Mouse (Mus musculus): Measurements from ENCODE around the gene Pitpna. TPM values are rescaled to one million over a fixed set of nuclear protein-coding genes. Genes with fewer than 3 reads are reported as not detected.
"Not testable (repeated sequence)": the region's sequence is repeated elsewhere in the genome, so short reads cannot be mapped to it uniquely, and the experiment has no call there.

The Pitpna gene
- total RNA-seq, 2 experiments from 2014 or later: 169 to 177 TPM

GRCm38 (mm10) chr11:75588285-75588941, 516 bp downstream of the Pitpna start:
- DNase-seq: peak; percentile 28 to 33

GRCm38 (mm10) chr11:75592612-75593011, 4.7 kb downstream of the Pitpna start:
- peak; percentile 64 to 72 for DNase-seq

DNA sequence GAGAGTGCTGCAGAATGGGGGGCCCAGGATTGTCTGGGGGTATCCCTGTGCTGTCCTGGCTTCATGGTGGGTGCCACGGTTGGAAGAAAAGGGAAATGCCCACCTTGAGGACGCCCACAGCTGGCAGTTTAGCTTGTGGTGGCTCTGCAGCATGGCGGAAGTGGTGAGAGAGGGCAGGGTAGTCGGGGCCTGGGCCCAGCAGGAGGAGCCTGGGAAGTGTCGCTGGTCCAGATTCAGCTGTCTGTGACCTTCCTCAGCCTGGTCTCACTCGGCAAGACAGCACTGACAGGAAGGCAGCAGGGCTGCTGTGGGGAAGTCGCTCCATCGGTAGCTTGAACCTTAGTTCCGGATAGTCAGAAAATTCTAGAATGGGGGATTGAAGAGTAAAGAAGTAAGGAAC, 6.5 kb downstream of the Pitpna start:
- DNase-seq: peak; percentile 22 to 39

DNA sequence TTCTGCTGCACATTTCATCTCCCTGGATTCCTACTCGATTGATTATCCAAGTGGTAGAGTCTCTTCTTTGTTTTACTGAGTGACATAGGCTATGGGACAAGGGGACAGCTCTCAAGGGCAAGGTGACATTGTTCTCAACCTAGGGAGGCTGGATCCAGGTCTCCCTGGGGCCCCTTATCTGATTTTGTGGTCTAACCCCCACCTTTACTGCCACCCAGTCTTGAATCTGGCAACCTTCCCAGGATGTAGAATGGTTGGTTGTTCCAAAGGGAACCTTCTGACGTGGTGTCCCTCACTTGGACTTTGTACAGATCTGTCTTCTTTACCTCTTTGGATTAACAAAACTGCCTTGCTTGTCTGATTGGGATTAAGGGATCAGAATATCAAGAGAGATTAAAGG, 7.5 kb downstream of the Pitpna start:
- no peak for DNase-seq

DNA sequence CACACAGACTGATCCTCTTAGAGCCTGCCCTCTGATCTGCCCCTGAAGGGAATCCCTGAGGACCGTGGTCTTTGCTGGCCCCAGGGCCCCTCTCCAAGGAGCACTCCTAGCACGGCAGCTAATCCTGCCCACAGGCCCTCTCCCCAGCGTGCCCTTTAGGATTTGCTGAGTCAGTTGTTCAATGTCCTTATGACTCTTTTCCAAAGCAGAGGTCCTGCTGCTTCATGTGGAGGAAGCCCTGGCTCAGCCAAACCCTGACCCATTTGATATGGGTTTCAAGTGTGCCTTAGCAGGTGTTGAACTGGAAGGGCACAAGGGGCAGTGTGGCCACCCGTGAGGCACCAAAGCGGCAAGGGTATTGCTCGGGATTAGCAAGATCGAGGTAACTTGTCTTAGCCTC, 7.9 kb downstream of the Pitpna start:
- DNase-seq: peak in 1 of 2 experiments; percentile 50

GRCm38 (mm10) chr11:75596726-75597255, 8.9 kb downstream of the Pitpna start:
- DNase-seq: peak; percentile 55 to 68

DNA sequence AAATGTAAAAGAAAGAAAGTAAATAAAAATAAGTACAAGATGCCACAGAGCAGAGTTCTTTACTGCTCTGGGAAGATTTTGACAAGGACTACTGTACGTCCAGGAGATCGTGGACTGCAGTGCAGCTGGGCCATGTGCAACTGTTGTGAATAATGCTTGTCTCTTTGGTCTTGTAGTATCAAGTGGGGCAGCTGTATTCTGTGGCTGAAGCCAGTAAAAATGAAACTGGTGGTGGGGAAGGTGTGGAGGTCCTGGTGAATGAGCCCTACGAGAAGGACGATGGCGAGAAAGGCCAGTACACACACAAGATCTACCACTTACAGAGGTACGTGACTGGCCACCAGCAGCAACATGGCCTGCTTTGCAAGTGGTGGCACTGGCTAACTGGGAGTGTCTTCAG, 10.1 kb downstream of the Pitpna start:
- DNase-seq: no peak

GRCm38 (mm10) chr11:75599802-75600201, 11.9 kb downstream of the Pitpna start:
- not testable (repeated sequence) for DNase-seq

- no peak for DNase-seq
These were observed 16.9 kb downstream of the Pitpna start for GRCm38 (mm10) chr11:75604826-75605225.

- DNase-seq: no peak
These were observed 17.4 kb downstream of the Pitpna start for GRCm38 (mm10) chr11:75605318-75605717.

GRCm38 (mm10) chr11:75608776-75609175, 20.9 kb downstream of the Pitpna start:
- DNase-seq: no peak

DNA sequence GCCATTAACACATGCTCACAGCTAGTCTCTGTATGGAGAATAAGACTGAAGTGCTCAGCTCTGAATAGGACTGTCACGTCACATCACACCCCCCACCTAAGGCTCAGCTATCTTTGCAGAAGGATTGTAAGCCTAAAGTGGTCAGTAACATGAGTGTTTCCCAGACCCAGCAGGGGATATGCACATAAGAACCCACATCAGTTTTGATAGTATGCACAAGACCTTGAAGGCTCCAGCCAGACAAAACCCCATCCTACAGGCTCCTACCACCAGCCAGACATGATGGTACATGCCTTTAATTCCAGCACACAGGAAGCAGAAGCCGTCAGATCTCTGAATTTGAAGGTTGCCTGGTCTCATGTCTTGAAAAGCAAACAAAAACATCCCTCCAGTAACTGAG, 22.1 kb downstream of the Pitpna start:
- DNase-seq: no peak

DNA sequence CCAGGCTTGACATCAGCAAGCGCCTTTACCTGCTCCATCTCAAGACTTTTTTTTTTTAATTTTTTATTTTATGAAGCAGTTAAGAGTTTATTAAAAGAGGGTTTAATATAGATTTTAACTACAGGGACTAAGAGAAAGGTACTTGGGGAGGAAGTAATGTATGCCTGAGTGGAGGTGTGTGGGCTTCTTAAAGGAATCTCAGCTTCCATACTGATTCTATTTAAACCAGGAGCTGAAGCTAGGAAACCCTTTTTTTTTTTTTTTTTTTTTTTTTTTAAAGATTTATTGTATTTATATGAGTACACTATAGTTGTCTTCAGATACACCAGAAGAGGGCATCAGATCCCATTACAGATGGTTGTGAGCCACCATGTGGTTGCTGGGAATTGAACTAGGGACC, 26.9 kb downstream of the Pitpna start:
- DNase-seq: no peak

DNA sequence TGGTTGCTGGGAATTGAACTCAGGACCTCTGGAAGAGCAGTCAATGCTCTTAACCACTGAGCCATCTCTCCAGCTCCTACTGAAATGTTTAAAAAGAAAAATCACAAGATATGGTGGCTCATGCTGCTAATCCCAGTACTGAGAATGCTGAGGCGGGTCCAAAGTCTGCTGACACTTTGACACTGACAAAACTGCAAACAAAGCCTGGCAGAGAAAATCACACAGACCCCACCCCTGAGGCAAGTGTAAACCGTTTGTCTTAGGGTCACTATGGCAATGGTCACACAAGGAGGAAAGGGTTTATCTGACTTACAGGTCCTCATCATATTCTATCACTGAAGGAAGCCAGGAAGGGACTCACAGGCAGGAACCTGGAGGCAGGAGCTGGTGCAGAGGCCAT, 27.7 kb downstream of the Pitpna start:
- no peak for DNase-seq

DNA sequence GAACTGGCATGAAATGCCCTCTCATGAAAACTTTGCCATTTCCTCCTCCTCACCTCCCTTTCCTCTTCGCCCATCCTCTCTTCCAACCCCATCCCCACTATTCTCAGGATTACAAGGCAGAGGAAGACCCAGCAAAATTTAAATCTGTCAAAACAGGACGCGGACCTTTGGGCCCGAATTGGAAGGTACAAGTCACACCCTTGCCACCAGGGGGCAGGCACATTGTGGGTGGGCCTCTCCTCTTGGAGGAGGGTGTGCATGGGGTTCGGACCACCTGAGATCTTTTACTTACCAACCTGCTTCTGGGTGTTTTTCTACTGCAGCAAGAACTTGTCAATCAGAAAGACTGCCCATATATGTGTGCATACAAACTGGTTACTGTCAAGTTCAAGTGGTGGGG, 31.2 kb downstream of the Pitpna start:
- DNase-seq: peak in 1 of 2 experiments; percentile 46

DNA sequence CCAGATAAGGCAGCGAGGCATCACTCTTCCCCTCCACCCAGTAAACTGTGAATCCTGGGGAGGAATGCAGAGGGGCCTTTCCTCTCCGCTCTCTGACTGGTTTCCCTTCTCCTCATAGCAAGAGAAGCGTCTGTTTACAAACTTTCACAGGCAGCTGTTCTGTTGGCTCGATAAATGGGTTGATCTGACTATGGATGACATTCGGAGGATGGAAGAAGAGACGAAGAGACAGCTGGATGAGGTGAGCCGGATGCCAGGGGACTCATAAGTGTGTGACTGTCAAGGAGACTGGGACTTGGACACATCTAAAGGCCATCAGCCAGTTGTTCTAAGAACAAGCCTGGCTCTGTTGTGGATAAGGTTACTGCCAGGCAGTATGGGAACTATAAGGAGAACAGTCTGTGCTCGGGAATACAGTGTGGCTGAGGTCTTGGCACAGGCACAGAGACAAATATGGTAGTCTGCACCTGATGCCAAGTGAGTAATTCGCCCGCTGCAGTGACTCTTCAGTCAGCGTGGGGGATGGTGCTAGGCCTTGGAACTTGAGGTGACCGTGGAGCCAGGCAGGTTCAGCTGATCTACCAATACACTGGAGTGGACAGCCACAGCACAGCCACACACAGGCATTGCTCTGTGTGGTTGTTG, 32.4 kb downstream of the Pitpna start:
- DNase-seq: peak; percentile 89 to 90

- DNase-seq: no peak
These were observed 33.5 kb downstream of the Pitpna start for GRCm38 (mm10) chr11:75621426-75621825.

GRCm38 (mm10) chr11:75622588-75623329, 34.9 kb downstream of the Pitpna start:
- DNase-seq: no peak

DNA sequence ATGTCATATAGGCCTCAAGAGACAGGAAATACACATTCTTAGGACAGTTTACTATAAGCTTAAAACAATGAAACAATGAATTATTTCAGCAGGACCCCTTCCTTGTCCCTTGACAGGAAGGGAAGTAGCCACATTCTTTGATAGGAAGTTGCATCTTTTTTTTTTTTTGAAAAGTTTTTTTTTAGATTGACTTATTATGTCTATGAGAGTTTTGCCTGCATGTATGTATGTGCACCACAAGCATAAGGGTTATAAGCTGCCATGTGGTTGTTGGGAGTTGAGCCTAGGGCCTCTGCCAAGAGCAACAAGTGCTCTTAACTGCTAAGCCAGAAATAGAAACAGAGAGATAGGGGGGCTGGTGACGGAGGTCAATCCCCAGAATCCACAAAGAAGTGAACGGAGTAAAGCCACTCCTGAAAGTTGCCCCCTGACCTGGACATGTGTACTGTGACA, 36.2 kb downstream of the Pitpna start:
- no peak for DNase-seq

GRCm38 (mm10) chr11:75625820-75626219, 37.9 kb downstream of the Pitpna start:
- DNase-seq: peak; percentile 65 to 68

DNA sequence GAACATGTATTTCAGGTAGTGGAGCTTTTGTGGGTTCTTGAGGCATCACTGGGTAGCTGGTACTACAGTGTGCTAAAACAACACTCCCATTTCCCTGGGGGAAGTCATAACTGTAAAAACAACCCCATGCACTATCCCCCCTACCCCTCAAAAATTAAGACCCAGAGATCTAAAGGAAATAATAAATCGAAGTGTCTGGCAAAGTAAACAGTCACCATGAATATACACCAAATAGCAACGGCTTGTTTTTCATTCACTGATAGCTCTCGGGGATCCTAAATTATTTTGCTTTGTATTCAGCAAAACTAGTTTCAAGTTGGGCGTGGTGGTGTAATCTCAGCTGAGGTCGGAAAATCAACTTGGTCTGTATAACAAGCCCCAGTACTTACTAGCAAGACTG, 42.2 kb downstream of the Pitpna start:
- no peak for DNase-seq

- peak; percentile 97 for DNase-seq
These were observed 42.8 kb downstream of the Pitpna start, which contains the start of gene Inpp5k for GRCm38 (mm10) chr11:75630645-75631229. TSS of gene Inpp5k (plus strand) at chr11:75630988.

All from adrenal gland, postnatal 36 days (tissue).